Mouse (Mus musculus) myocyte (in vitro differentiated cells): Measurements from ENCODE around the gene Cyp2s1. TPM values are rescaled to one million over a fixed set of nuclear protein-coding genes. Genes with fewer than 3 reads are reported as not detected.

Experiments
- H3K27me3 ChIP-seq: one replicate; pipeline ENCODE4 v1.6.1; 2011; ENCODE audit not compliant: control insufficient read depth, insufficient read depth, insufficient read length
- H3K36me3 ChIP-seq: one replicate; pipeline ENCODE4 v1.6.1; 2011; ENCODE audit not compliant: control insufficient read depth, insufficient read depth
- H3K4me2 ChIP-seq: one replicate; pipeline ENCODE4 v1.6.1; 2011; ENCODE audit warnings: low read depth, control low read depth
- H3K4me3 ChIP-seq: one replicate; pipeline ENCODE4 v1.5.1; 2011; ENCODE audit warnings: mild to moderate bottlenecking, control low read depth, moderate library complexity
- H3K79me2 ChIP-seq: one replicate; pipeline ENCODE4 v1.6.1; 2011; ENCODE audit not compliant: control insufficient read depth, insufficient read depth
- H3ac ChIP-seq: one replicate; pipeline ENCODE4 v1.6.1; 2011; ENCODE audit not compliant: control insufficient read depth, insufficient read length
- CEBPB ChIP-seq: IDR thresholded peaks from 2 replicates; pipeline ENCODE4 v1.6.1; 2011; ENCODE audit warnings: mild to moderate bottlenecking, moderate library complexity; ENCODE audit not compliant: poor library complexity, insufficient read depth, severe bottlenecking
- E2F4 ChIP-seq: IDR thresholded peaks from one replicate; pipeline ENCODE4 v1.6.1; 2011; ENCODE audit warnings: mild to moderate bottlenecking, control low read depth, moderate library complexity; ENCODE audit not compliant: insufficient read depth
- MAX ChIP-seq: IDR thresholded peaks from one replicate; pipeline ENCODE4 v1.6.1; 2011; ENCODE audit warnings: low read depth, mild to moderate bottlenecking, control low read depth
- MYOD1 ChIP-seq, 3 experiments: IDR thresholded peaks; one replicate each; pipeline ENCODE4 v1.6.1; 2011; ENCODE audit warnings: control low read depth in 2 of 3, low read depth in 2 of 3, mild to moderate bottlenecking in 2 of 3, moderate library complexity in 1 of 3; ENCODE audit not compliant: insufficient read length in 2 of 3, control insufficient read depth in 1 of 3
- MYOG ChIP-seq, 3 experiments: IDR thresholded peaks; one replicate each; pipeline ENCODE4 v1.6.1; 2011; ENCODE audit warnings: control low read depth in 2 of 3, low read depth in 2 of 3, mild to moderate bottlenecking in 2 of 3; ENCODE audit not compliant: insufficient read length in 2 of 3, control insufficient read depth in 1 of 3, insufficient read depth in 1 of 3
- POLR2A ChIP-seq: IDR thresholded peaks from one replicate; pipeline ENCODE4 v1.6.1; 2011; ENCODE audit warnings: low read depth, mild to moderate bottlenecking, control low read depth, moderate library complexity; ENCODE audit not compliant: insufficient read length
- POLR2AphosphoS2 ChIP-seq: IDR thresholded peaks from one replicate; pipeline ENCODE4 v1.6.1; 2011; ENCODE audit warnings: low read depth, control low read depth; ENCODE audit not compliant: insufficient read length
- REST ChIP-seq: IDR thresholded peaks from one replicate; pipeline ENCODE4 v1.6.1; 2011; ENCODE audit warnings: mild to moderate bottlenecking, control low read depth, moderate library complexity; ENCODE audit not compliant: insufficient read depth, insufficient read length
- SRF ChIP-seq: IDR thresholded peaks from one replicate; pipeline ENCODE4 v1.6.1; 2011; ENCODE audit warnings: low read depth; ENCODE audit not compliant: control insufficient read depth, insufficient read length
- TCF12 ChIP-seq: IDR thresholded peaks from one replicate; pipeline ENCODE4 v1.6.1; 2011; ENCODE audit warnings: mild to moderate bottlenecking, control low read depth; ENCODE audit not compliant: poor library complexity, insufficient read depth, severe bottlenecking
- TCF3 ChIP-seq: IDR thresholded peaks from one replicate; pipeline ENCODE4 v1.6.1; 2011; ENCODE audit warnings: low read depth, control low read depth; ENCODE audit not compliant: insufficient read length
- USF1 ChIP-seq: IDR thresholded peaks from one replicate; pipeline ENCODE4 v1.6.1; 2011; ENCODE audit warnings: low read depth, mild to moderate bottlenecking, control low read depth, moderate library complexity
- polyA plus RNA-seq: library from polyadenylated mRNA; unstranded; fragments of >200 nt; fragmentation: generic; extraction: Trizol; gene quantifications from one replicate; pipeline ENCODE4 v1.2.1, GENCODE M21; 2012; ENCODE audit warnings: missing spikeins

Gene Cyp2s1
- polyA plus RNA-seq, 1 experiment, result 0.05 TPM

DNA sequence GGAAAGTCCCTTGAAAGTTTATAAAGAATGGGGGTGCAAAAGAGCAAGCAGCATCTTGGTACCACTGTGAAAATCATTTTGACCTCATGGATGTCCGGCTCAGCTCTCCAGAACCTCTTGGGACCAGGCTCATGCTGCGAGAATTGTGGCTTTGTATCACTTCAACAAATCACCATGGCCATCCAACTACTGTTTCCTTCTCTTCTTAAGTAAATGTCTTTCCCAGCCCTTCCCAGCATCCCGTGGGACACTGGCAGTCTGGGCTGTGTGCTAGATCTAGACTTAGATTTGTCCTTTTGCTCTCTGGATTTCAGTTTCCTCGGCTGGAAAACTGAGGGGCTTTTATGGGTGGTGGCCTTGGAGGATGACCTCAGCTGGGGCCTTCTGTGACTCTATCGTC, 48.5 kb downstream of the Cyp2s1 start:
- Histone ChIP-seq H3K4me3 (no peak overlapping the region), H3K27me3 (no peaks in the 10 kb centered on the region), H3K4me2 (no peak overlapping the region), H3K36me3 (peaks cover 57% of the 10 kb centered on the region), H3ac (no peak overlapping the region), H3K79me2 (no peaks in the 10 kb centered on the region)
- TF ChIP-seq E2F4 (no peak), POLR2A (no peak), MYOD1 (IDR thresholded peaks at IDR 0.05; ENCODE audit: control insufficient read depth in 1 of 3, insufficient read length in 2 of 3, low read depth in 2 of 3) (no peak), TCF12 (no peak), REST (no peak), SRF (no peak), TCF3 (no peak)

DNA sequence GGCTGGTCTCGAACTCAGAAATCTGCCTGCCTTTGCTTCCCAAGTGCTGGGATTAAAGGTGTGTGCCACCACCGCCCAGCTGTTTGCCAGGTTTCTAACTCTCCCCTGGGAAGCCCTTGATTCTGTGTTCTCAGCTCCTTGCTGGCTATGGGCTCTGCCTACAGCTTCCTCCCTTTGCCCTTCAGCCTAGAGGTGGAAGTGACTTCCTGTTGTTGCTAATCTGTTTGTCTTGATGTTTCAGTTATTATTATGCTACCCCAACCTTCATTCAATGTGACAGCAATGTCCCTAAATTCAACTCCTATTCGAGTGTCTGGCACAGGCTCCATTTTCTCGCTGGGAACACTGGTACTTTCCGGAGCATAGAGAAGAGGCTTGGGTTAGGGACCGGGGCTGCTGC, 50.6 kb downstream of the Cyp2s1 start:
- no peak overlapping the region for H3K4me3 ChIP-seq
- peaks cover 47% of the 10 kb centered on the region for H3K36me3 ChIP-seq
- H3K79me2 ChIP-seq, result no peaks in the 10 kb centered on the region
- H3ac ChIP-seq, result no peak overlapping the region
- TF ChIP-seq TCF3 (no peak), USF1 (no peak), SRF (no peak), MYOD1 (IDR thresholded peaks at IDR 0.05; ENCODE audit: control insufficient read depth in 1 of 3, insufficient read length in 2 of 3, low read depth in 2 of 3) (no peak), REST (no peak), E2F4 (no peak), MYOG (IDR thresholded peaks at IDR 0.05; ENCODE audit: control insufficient read depth in 1 of 3, insufficient read depth in 1 of 3, insufficient read length in 2 of 3, low read depth in 2 of 3) (no peak), CEBPB (no peak), TCF12 (no peak), POLR2A (no peak), MAX (no peak), POLR2AphosphoS2 (no peak)
- H3K27me3 ChIP-seq, result no peaks in the 10 kb centered on the region
- H3K4me2 ChIP-seq, result no peak overlapping the region

DNA sequence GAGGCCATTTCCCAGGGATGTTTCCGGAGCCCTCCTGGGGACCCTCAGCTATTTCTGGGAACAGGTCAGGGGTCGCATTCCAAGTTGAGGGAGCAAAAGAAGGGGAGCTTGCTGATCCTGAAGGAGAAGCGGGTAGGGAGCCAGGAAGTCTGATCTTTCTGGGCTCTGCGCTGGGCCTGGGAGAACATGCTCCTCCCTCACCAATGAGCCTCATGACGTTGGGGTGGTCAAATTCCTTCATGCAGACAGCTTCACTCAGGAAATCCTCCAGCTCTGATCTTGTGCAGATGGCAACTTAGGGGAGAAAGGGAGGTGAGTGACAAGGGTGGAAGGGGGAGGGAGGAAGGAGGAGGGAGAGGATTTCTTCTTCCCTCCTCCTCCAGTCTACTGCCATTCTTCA, 52.5 kb downstream of the Cyp2s1 start:
- Histone ChIP-seq H3K27me3 (no peaks in the 10 kb centered on the region), H3K4me3 (no peak overlapping the region), H3K36me3 (peaks cover 49% of the 10 kb centered on the region), H3K79me2 (no peaks in the 10 kb centered on the region), H3K4me2 (no peak overlapping the region), H3ac (no peak overlapping the region)
- TF ChIP-seq E2F4, result no peak
- TF ChIP-seq TCF12, result no peak
- TF ChIP-seq REST, result no peak
- TF ChIP-seq MYOD1 (IDR thresholded peaks at IDR 0.05; ENCODE audit: control insufficient read depth in 1 of 3, insufficient read length in 2 of 3, low read depth in 2 of 3), result no peak
- no peak for TF ChIP-seq USF1
- no peak for TF ChIP-seq CEBPB
- no peak for TF ChIP-seq POLR2A
- no peak for TF ChIP-seq MYOG (IDR thresholded peaks at IDR 0.05; ENCODE audit: control insufficient read depth in 1 of 3, insufficient read depth in 1 of 3, insufficient read length in 2 of 3, low read depth in 2 of 3)
- no peak for TF ChIP-seq TCF3
- no peak for TF ChIP-seq SRF
- TF ChIP-seq POLR2AphosphoS2, result no peak
- no peak for TF ChIP-seq MAX

DNA sequence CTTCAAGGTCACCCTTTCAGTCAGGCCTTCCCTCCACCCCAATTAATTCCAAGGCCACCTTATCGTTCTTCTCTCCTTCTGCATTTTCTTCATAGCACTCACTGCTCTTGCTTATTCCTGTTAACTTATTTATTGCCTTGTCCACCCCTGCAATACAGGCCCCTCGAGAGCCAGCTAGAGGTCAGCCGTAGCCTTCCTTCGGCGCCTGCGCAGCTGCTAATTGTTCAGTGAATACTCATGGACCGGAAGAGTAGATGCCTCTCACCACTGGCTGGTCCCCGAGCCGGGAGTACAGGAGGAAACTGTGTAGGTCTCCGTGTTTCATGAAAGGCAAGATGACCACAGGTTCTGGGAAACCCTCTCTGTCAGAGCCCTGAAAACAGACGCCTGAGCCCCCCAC, 53.0 kb downstream of the Cyp2s1 start:
- H3K79me2 ChIP-seq, result no peaks in the 10 kb centered on the region
- H3K4me3 ChIP-seq, result no peak overlapping the region
- no peak for TF ChIP-seq CEBPB
- no peak for TF ChIP-seq POLR2AphosphoS2
- TF ChIP-seq MYOG (IDR thresholded peaks at IDR 0.05; ENCODE audit: control insufficient read depth in 1 of 3, insufficient read depth in 1 of 3, insufficient read length in 2 of 3, low read depth in 2 of 3), result no peak
- no peak for TF ChIP-seq POLR2A
- no peak for TF ChIP-seq TCF12
- no peaks in the 10 kb centered on the region for H3K27me3 ChIP-seq
- no peak overlapping the region for H3K4me2 ChIP-seq
- H3K36me3 ChIP-seq, result peaks cover 45% of the 10 kb centered on the region
- no peak overlapping the region for H3ac ChIP-seq

DNA sequence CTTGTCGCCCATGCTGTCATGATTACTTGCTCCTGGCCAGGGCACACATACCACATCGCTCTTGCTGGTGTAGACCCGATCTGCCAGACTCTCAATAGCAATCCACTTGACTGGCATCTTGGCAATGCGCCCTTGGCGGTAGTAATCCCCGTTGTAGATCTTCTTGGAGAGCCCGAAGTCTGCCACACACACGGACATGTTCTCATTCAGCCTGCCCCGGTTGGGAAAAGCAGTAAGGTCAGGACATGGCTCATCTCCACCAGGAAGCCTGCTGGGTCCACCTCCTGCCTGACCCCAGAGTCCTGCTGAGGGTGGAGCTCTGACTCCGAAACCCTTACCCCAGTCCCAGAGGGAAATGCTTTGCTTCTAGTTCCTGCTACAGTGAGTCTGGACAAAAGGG, 55.4 kb downstream of the Cyp2s1 start:
- H3K36me3 ChIP-seq, result peaks cover 28% of the 10 kb centered on the region
- H3ac ChIP-seq, result no peak overlapping the region

More for the DNA sequence above, 55.4 kb downstream of the Cyp2s1 start:
- Histone ChIP-seq H3K79me2 (no peaks in the 10 kb centered on the region), H3K4me3 (no peak overlapping the region), H3K27me3 (no peaks in the 10 kb centered on the region), H3K4me2 (no peak overlapping the region)
- TF ChIP-seq SRF, result no peak
- no peak for TF ChIP-seq CEBPB
- no peak for TF ChIP-seq E2F4
- no peak for TF ChIP-seq MYOG (IDR thresholded peaks at IDR 0.05; ENCODE audit: control insufficient read depth in 1 of 3, insufficient read depth in 1 of 3, insufficient read length in 2 of 3, low read depth in 2 of 3)
- TF ChIP-seq MAX, result no peak
- TF ChIP-seq POLR2AphosphoS2, result no peak
- TF ChIP-seq TCF3, result no peak
- no peak for TF ChIP-seq TCF12
- no peak for TF ChIP-seq REST
- no peak for TF ChIP-seq USF1
- TF ChIP-seq MYOD1 (IDR thresholded peaks at IDR 0.05; ENCODE audit: control insufficient read depth in 1 of 3, insufficient read length in 2 of 3, low read depth in 2 of 3), result no peak
- no peak for TF ChIP-seq POLR2A
